Mouse (Mus musculus) brain, embryonic 14.5 days (tissue): ENCODE data around the gene Borcs5.

Experiments used
- CTCF ChIP-seq: fragments of 200-500 bp; IDR thresholded peaks from 2 replicates; pipeline ENCODE4 v1.5.1; 2012; ENCODE audit warnings: inconsistent platforms, mild to moderate bottlenecking, moderate library complexity, borderline replicate concordance; ENCODE audit not compliant: insufficient read depth, insufficient read length; ENCODE audit errors: extremely low read depth
- POLR2A ChIP-seq: fragments of 200-500 bp; IDR thresholded peaks from 2 replicates; pipeline ENCODE4 v1.6.1; 2012; ENCODE audit warnings: mild to moderate bottlenecking, inconsistent platforms, borderline replicate concordance; ENCODE audit not compliant: poor library complexity, insufficient read depth, insufficient read length, severe bottlenecking; ENCODE audit errors: extremely low read depth

- no peak for TF ChIP-seq POLR2A
- TF ChIP-seq CTCF = no peak
These were observed 26.5 kb downstream of the Borcs5 start for GRCm38 (mm10) chr6:134665817-134666216.
